Mouse (Mus musculus): ENCODE results near the gene Tnnc1. TPM values are rescaled to one million over a fixed set of nuclear protein-coding genes. Genes with fewer than 3 reads are reported as not detected.

The Tnnc1 gene
- polyA plus RNA-seq, 1 experiment: 0.62 TPM

- 11% methylated on average over 10 of the region's 10 CpGs for WGBS
- Histone ChIP-seq H3K4me1 (ENCODE audit: control insufficient read depth, insufficient read depth, insufficient read length) (no peaks in the 10 kb centered on the region; the same call in 1 of the 2 replicates), H3K27me3 (ENCODE audit: control insufficient read depth, insufficient read depth, low read length) (no peaks in the 10 kb centered on the region), H3K4me3 (ENCODE audit: extremely low read depth, insufficient read depth, insufficient read length) (no peak overlapping the region; the same call in 1 of the 2 replicates), H3K27ac (ENCODE audit: insufficient read depth, low read length) (no peak overlapping the region), H3K36me3 (ENCODE audit: control insufficient read depth, insufficient read depth, low read length) (peaks cover 3% of the 10 kb centered on the region)
- TF ChIP-seq CTCF (IDR thresholded peaks at IDR 0.05; ENCODE audit: extremely low read depth, insufficient read depth, insufficient read length, insufficient replicate concordance): no peak
- TF ChIP-seq POLR2A (IDR thresholded peaks at IDR 0.05; ENCODE audit: low read depth, low read length): no peak
- DNase-seq (ENCODE audit: low read depth in 1 of 2, low spot score in 2 of 2): no peak
Measured at GRCm38 (mm10) chr14:31165991-31166630, 42.0 kb upstream of the Tnnc1 start.

- 55% methylated on average over 9 of the region's 9 CpGs for WGBS
- no peak for DNase-seq (ENCODE audit: low read depth in 1 of 2, low spot score in 2 of 2)
- H3K27ac ChIP-seq (ENCODE audit: insufficient read depth, low read length): no peak overlapping the region
- no peaks in the 10 kb centered on the region for H3K27me3 ChIP-seq (ENCODE audit: control insufficient read depth, insufficient read depth, low read length)
- peaks cover 11% of the 10 kb centered on the region for H3K36me3 ChIP-seq (ENCODE audit: control insufficient read depth, insufficient read depth, low read length)
- no peak for TF ChIP-seq POLR2A (IDR thresholded peaks at IDR 0.05; ENCODE audit: low read depth, low read length)
- no peak for TF ChIP-seq CTCF (IDR thresholded peaks at IDR 0.05; ENCODE audit: extremely low read depth, insufficient read depth, insufficient read length, insufficient replicate concordance)
- no peaks in the 10 kb centered on the region; the same call in 1 of the 2 replicates for H3K4me1 ChIP-seq (ENCODE audit: control insufficient read depth, insufficient read depth, insufficient read length)
- H3K4me3 ChIP-seq (ENCODE audit: extremely low read depth, insufficient read depth, insufficient read length): no peak overlapping the region
Measured at GRCm38 (mm10) chr14:31166827-31167226, 41.3 kb upstream of the Tnnc1 start.

- no peak for DNase-seq (ENCODE audit: low read depth in 1 of 2, low spot score in 2 of 2)
- H3K4me3 ChIP-seq (ENCODE audit: extremely low read depth, insufficient read depth, insufficient read length): no peak within 1 kb of the TSS
- TF ChIP-seq POLR2A (IDR thresholded peaks at IDR 0.05; ENCODE audit: low read depth, low read length) (no peak), CTCF (IDR thresholded peaks at IDR 0.05; ENCODE audit: extremely low read depth, insufficient read depth, insufficient read length, insufficient replicate concordance) (no peak)
- no peak within 1 kb of the TSS for H3K27ac ChIP-seq (ENCODE audit: insufficient read depth, low read length)
- peaks cover 25% of the 10 kb centered on the region for H3K36me3 ChIP-seq (ENCODE audit: control insufficient read depth, insufficient read depth, low read length)
- no peaks in the 10 kb centered on the region; the same call in 1 of the 2 replicates for H3K4me1 ChIP-seq (ENCODE audit: control insufficient read depth, insufficient read depth, insufficient read length)
- H3K27me3 ChIP-seq (ENCODE audit: control insufficient read depth, insufficient read depth, low read length): no peaks in the 10 kb centered on the region
- WGBS: 19% methylated on average over 10 of the region's 10 CpGs
Measured at GRCm38 (mm10) chr14:31168425-31168824, 39.7 kb upstream of the Tnnc1 start, which contains the start of gene Stab1. Gene Stab1 (minus strand): TSS chr14:31168641.

- WGBS: 34% methylated on average over 6 of the region's 6 CpGs
- TF ChIP-seq POLR2A (IDR thresholded peaks at IDR 0.05; ENCODE audit: low read depth, low read length) (no peak), CTCF (IDR thresholded peaks at IDR 0.05; ENCODE audit: extremely low read depth, insufficient read depth, insufficient read length, insufficient replicate concordance) (no peak)
Measured at GRCm38 (mm10) chr14:31169508-31169907, 38.6 kb upstream of the Tnnc1 start.

GRCm38 (mm10) chr14:31170963-31171362 is 37.1 kb upstream of the Tnnc1 start:
- Histone ChIP-seq H3K27ac (ENCODE audit: insufficient read depth, low read length) (no peak overlapping the region), H3K36me3 (ENCODE audit: control insufficient read depth, insufficient read depth, low read length) (peaks cover 43% of the 10 kb centered on the region), H3K27me3 (ENCODE audit: control insufficient read depth, insufficient read depth, low read length) (no peaks in the 10 kb centered on the region), H3K4me1 (ENCODE audit: control insufficient read depth, insufficient read depth, insufficient read length) (no peaks in the 10 kb centered on the region; the same call in 1 of the 2 replicates), H3K4me3 (ENCODE audit: extremely low read depth, insufficient read depth, insufficient read length) (no peak overlapping the region)
- TF ChIP-seq POLR2A (IDR thresholded peaks at IDR 0.05; ENCODE audit: low read depth, low read length): no peak
- no peak for DNase-seq (ENCODE audit: low read depth in 1 of 2, low spot score in 2 of 2)
- WGBS: 91% methylated on average over 13 of the region's 13 CpGs

More at GRCm38 (mm10) chr14:31169508-31169907, 38.6 kb upstream of the Tnnc1 start:
- H3K36me3 ChIP-seq (ENCODE audit: control insufficient read depth, insufficient read depth, low read length): peaks cover 33% of the 10 kb centered on the region
- H3K27me3 ChIP-seq (ENCODE audit: control insufficient read depth, insufficient read depth, low read length): no peaks in the 10 kb centered on the region
- H3K4me3 ChIP-seq (ENCODE audit: extremely low read depth, insufficient read depth, insufficient read length): no peak overlapping the region
- H3K27ac ChIP-seq (ENCODE audit: insufficient read depth, low read length): no peak overlapping the region
- no peak for DNase-seq (ENCODE audit: low read depth in 1 of 2, low spot score in 2 of 2)
- H3K4me1 ChIP-seq (ENCODE audit: control insufficient read depth, insufficient read depth, insufficient read length): no peaks in the 10 kb centered on the region; the same call in 1 of the 2 replicates

GRCm38 (mm10) chr14:31171386-31171785 is 36.7 kb upstream of the Tnnc1 start:
- no peak overlapping the region for H3K27ac ChIP-seq (ENCODE audit: insufficient read depth, low read length)
- 94% methylated on average over 11 of the region's 11 CpGs for WGBS
- TF ChIP-seq CTCF (IDR thresholded peaks at IDR 0.05; ENCODE audit: extremely low read depth, insufficient read depth, insufficient read length, insufficient replicate concordance): no peak
- TF ChIP-seq POLR2A (IDR thresholded peaks at IDR 0.05; ENCODE audit: low read depth, low read length): no peak
- H3K36me3 ChIP-seq (ENCODE audit: control insufficient read depth, insufficient read depth, low read length): peaks cover 46% of the 10 kb centered on the region
- no peaks in the 10 kb centered on the region for H3K27me3 ChIP-seq (ENCODE audit: control insufficient read depth, insufficient read depth, low read length)
- H3K4me3 ChIP-seq (ENCODE audit: extremely low read depth, insufficient read depth, insufficient read length): no peak overlapping the region
- no peaks in the 10 kb centered on the region for H3K4me1 ChIP-seq (ENCODE audit: control insufficient read depth, insufficient read depth, insufficient read length)
- no peak for DNase-seq (ENCODE audit: low read depth in 1 of 2, low spot score in 2 of 2)

GRCm38 (mm10) chr14:31171821-31172220 is 36.3 kb upstream of the Tnnc1 start:
- Histone ChIP-seq H3K36me3 (ENCODE audit: control insufficient read depth, insufficient read depth, low read length) (peaks cover 51% of the 10 kb centered on the region), H3K4me3 (ENCODE audit: extremely low read depth, insufficient read depth, insufficient read length) (no peak overlapping the region), H3K27ac (ENCODE audit: insufficient read depth, low read length) (no peak overlapping the region), H3K4me1 (ENCODE audit: control insufficient read depth, insufficient read depth, insufficient read length) (no peaks in the 10 kb centered on the region), H3K27me3 (ENCODE audit: control insufficient read depth, insufficient read depth, low read length) (no peaks in the 10 kb centered on the region)
- DNase-seq (ENCODE audit: low read depth in 1 of 2, low spot score in 2 of 2): no peak
- WGBS: 97% methylated on average over 15 of the region's 15 CpGs
- TF ChIP-seq POLR2A (IDR thresholded peaks at IDR 0.05; ENCODE audit: low read depth, low read length) (no peak), CTCF (IDR thresholded peaks at IDR 0.05; ENCODE audit: extremely low read depth, insufficient read depth, insufficient read length, insufficient replicate concordance) (no peak)

All from spleen, adult 2 months (tissue).